Mouse (Mus musculus) olfactory bulb, adult 2 months (tissue): ENCODE data around the gene Lsm10. TPM values are rescaled to one million over a fixed set of nuclear protein-coding genes. Genes with fewer than 3 reads are reported as not detected.

ENCODE experiments used
- H3K27ac ChIP-seq: fragments of 200-500 bp; 2 replicates; pipeline ENCODE4 v1.5.1; 2012; ENCODE audit warnings: low read depth, low read length; ENCODE audit not compliant: insufficient read depth
- H3K4me1 ChIP-seq: fragments of 200-500 bp; 2 replicates; pipeline ENCODE4 v1.6.1; 2012; ENCODE audit warnings: low read length; ENCODE audit not compliant: control insufficient read depth, insufficient read depth
- H3K4me3 ChIP-seq: fragments of 200-500 bp; 2 replicates; pipeline ENCODE4 v1.5.1; 2012; ENCODE audit warnings: mild to moderate bottlenecking, low read depth, low read length, moderate library complexity; ENCODE audit not compliant: insufficient read depth
- CTCF ChIP-seq: fragments of 200-500 bp; IDR thresholded peaks from 2 replicates; pipeline ENCODE4 v1.5.1; 2012; ENCODE audit warnings: low read depth, mild to moderate bottlenecking, low read length, moderate library complexity; ENCODE audit not compliant: insufficient read depth
- POLR2A ChIP-seq: fragments of 200-500 bp; IDR thresholded peaks from 2 replicates; pipeline ENCODE4 v1.6.1; 2012; ENCODE audit warnings: mild to moderate bottlenecking, low read depth, low read length, moderate library complexity; ENCODE audit not compliant: insufficient read depth
- WGBS: fragments of 180-500 bp; shearing (Covaris S2); methylation state at CpG from one replicate; pipeline ENCODE4 v1.1.7; 2018; 5-methylcytosine and 5-hydroxymethylcytosine counted together
- polyA plus RNA-seq: library from polyadenylated mRNA; stranded (reverse); fragments of >200 nt; gene quantifications from 2 replicates; pipeline ENCODE4 v1.2.4, GENCODE M21; 2012; ENCODE audit warnings: low replicate concordance; ENCODE audit not compliant: missing spikeins, insufficient read depth, insufficient read length

Gene Lsm10
- polyA plus RNA-seq, 1 experiment: not detected

DNA sequence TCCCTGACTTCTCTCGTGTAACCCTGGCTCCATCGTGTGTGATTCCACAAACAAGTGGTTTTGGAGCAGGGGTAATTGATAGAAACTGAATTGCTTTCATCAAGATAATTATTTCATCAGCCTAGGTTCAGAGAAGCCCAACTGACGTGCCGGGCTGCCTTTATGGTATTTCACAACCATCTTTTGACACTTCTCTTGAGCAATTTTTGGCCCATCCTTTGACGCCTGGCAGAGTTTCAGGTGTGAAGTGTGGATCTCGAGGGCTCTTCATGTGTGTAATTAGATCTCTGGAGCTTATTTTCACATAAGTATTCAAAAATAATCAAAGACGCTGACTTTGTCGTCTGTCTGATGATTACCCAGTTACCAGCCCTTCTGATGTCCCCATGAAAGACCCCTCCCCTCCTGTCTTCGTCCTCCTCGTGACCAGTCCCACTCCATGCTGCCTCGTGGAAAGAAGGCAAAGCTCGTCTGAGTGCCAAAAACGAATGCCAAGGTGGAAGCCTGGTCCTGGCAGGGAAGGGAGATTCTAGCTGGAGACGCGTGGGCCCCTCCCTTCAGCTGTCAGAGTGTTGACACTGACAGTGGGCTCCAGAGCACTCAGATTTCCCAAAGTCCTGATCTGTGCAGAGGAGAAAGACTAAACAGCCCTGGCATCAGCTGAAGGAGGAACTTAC is 28.9 kb upstream of the Lsm10 start:
- TF ChIP-seq CTCF (no peak), POLR2A (no peak)
- WGBS: 55% methylated on average over 15 of the region's 15 CpGs
- no peak overlapping the region for H3K4me3 ChIP-seq
- no peak overlapping the region for H3K27ac ChIP-seq
- H3K4me1 ChIP-seq: no peaks in the 10 kb centered on the region

DNA sequence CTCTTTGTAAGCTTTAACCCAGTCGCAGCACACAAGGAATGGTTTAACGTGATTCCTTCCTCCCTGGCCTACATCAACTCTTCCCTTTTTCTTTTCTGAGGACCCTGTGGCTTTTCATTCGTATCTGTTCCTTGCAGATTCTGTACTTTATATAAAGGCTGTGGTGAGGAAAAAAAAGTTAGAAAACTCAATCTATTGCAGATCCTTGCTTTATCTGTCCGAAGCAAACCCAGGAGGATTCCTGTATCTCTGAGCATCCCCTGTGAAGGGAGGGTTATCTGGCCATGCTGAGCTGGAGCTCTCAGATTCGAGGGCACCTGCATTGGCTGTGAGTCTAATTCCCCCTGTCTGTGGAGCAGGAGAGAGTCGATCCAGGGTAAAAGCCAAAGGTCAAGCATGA is 27.6 kb upstream of the Lsm10 start:
- Histone ChIP-seq H3K4me1 (no peaks in the 10 kb centered on the region), H3K4me3 (no peak overlapping the region), H3K27ac (no peak overlapping the region)
- 86% methylated on average over 6 of the region's 6 CpGs for WGBS
- TF ChIP-seq CTCF (no peak), POLR2A (no peak)

DNA sequence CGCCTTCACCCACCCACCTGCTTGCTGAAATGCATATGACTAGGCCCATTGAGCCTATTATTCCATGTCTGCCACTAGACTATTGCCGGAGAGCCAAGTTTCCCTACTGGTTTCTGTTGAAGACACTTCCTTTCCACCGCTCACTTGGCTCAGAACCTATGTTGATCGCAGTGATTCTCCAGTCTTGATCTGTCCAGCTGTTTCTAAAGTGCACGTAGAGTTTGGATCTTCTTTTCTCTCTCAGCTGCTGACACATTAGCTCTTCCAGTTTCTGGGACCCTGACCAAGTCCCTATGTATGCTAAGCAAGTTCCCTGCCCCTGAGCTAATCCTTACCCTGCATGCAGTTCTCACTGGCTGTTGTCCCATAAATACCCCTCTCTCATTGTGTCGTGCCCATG is 18.6 kb upstream of the Lsm10 start:
- H3K4me1 ChIP-seq: peaks cover 3% of the 10 kb centered on the region
- TF ChIP-seq CTCF (no peak), POLR2A (no peak)
- 76% methylated on average over 6 of the region's 6 CpGs for WGBS
- H3K27ac ChIP-seq: no peak overlapping the region
- no peak overlapping the region for H3K4me3 ChIP-seq

DNA sequence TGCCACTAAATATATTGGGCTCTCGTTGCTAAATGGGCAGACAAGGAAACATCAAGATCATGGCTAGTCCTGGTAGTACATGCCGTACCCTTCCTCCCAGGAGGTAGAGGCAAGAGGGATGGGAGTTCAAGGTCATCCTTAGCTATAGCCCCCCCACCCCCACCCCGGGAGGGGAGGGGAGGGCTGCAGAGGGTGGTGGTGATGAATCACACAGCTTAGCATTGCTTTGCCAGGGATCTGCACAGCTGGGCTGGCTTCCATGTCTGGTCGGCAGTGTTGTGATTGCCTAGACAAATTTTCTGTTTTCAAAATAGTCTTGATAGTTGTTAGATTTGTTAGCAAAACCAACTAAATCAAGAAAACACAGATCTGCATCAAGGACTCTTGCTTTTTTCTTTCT is 17.2 kb upstream of the Lsm10 start:
- Histone ChIP-seq H3K27ac (no peak overlapping the region), H3K4me3 (no peak overlapping the region), H3K4me1 (peaks cover 3% of the 10 kb centered on the region)
- no peak for TF ChIP-seq POLR2A
- no peak for TF ChIP-seq CTCF
- 45% methylated on average over 4 of the region's 4 CpGs for WGBS

DNA sequence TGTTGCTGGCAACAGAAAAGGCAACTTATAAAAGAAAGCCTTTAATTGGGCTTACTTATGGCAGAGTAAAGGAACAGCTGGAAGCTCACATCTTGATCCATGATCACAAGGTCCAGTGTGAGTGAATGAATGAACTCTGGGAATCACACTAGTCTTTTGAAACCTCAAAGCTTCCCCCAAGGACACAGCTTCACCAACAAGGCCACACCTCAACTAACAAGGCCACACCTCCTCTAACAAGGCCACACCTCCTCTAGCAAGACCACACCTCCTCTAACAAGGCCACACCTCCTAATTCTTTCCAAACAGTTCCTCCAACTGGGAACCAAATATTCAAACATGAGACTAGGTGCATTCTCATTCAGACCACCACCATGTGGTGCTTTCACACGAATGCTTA is 14.8 kb upstream of the Lsm10 start:
- H3K4me3 ChIP-seq: no peak overlapping the region
- 89% methylated on average over 1 of the region's 1 CpGs for WGBS
- TF ChIP-seq CTCF (no peak), POLR2A (no peak)
- peaks cover 5% of the 10 kb centered on the region for H3K4me1 ChIP-seq
- H3K27ac ChIP-seq: no peak overlapping the region

DNA sequence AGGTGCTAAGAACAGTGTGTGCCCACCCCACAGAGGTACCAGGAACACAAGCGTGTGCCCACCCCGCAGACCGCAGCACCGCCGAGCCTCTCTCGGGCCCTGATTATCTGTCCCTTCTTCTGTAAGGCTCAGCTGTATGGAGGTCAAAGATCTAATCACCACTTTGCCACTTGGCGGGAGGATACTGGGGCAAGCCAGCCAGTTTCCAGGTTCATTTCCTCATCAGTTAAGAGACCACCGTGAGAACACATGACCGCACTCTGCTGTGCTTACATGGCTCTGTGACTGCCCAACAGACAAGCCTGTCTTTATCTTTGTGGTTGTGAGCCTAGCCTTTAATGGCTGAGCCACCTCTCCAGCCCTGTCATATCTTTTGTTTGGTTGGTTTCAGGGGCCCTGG is 13.4 kb upstream of the Lsm10 start:
- WGBS: 94% methylated on average over 9 of the region's 9 CpGs

DNA sequence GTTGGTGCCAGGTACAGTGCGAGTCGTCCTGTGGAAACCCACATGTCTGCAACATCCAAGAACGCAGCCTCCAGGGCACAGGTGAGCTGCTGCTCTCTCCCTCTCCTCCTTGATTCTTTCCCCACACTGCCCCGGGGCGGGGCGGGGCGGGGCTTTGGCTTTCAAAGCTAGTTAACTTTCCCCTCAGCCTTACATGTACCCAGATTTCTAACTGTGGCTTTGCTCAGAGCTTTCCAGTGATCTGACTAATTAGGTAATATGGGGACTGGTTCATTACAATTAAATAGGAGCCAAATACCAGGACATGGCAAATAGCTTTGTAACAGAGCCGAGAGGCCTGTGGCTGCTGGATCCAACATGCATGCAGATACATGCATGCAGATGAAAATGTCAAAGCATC is 12.0 kb upstream of the Lsm10 start:
- no peak for TF ChIP-seq CTCF
- TF ChIP-seq POLR2A: no peak
- Histone ChIP-seq H3K4me3 (no peak overlapping the region), H3K4me1 (0 out of 2 replicates have a peak, but pooled peaks cover 2% of the 10 kb centered on the region), H3K27ac (no peak overlapping the region)
- 73% methylated on average over 8 of the region's 8 CpGs for WGBS

More for the DNA sequence above, 13.4 kb upstream of the Lsm10 start:
- no peak overlapping the region for H3K4me3 ChIP-seq
- peaks cover 5% of the 10 kb centered on the region for H3K4me1 ChIP-seq
- no peak overlapping the region for H3K27ac ChIP-seq
- TF ChIP-seq POLR2A: no peak
- TF ChIP-seq CTCF: no peak

DNA sequence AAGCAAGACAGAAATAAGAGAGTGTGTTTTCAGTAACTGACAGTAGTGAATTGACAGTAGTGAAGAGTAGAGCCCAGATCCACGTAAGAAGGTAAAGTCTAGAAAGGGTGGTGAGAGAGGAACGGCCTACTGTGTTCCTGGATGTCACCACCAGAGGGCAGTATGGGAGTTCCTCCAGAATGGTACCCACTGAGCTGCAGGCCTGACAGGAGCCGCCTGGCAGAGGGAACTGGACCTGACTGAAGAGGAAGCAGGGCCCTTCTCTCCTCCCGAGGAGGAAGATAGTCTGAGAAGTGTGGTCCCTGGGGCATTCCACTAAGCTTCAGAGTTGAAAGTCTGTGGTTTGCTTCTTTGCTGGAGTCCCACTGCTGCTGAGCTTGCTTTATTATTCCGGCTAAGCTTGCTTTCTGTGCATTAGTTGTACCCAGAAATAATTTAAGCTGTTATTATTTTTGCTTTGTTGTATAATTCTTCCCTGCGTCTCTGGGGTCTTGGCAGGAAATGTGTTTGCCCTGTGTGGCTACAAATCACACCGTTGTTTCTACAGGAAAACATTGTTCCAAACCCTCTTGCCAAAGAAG is 10.3 kb upstream of the Lsm10 start:
- 18% methylated on average over 7 of the region's 7 CpGs for WGBS
- TF ChIP-seq CTCF (peak; percentile 60), POLR2A (no peak)
- Histone ChIP-seq H3K4me1 (0 out of 2 replicates have a peak, but pooled peaks cover 2% of the 10 kb centered on the region), H3K4me3 (no peak overlapping the region), H3K27ac (no peak overlapping the region)

DNA sequence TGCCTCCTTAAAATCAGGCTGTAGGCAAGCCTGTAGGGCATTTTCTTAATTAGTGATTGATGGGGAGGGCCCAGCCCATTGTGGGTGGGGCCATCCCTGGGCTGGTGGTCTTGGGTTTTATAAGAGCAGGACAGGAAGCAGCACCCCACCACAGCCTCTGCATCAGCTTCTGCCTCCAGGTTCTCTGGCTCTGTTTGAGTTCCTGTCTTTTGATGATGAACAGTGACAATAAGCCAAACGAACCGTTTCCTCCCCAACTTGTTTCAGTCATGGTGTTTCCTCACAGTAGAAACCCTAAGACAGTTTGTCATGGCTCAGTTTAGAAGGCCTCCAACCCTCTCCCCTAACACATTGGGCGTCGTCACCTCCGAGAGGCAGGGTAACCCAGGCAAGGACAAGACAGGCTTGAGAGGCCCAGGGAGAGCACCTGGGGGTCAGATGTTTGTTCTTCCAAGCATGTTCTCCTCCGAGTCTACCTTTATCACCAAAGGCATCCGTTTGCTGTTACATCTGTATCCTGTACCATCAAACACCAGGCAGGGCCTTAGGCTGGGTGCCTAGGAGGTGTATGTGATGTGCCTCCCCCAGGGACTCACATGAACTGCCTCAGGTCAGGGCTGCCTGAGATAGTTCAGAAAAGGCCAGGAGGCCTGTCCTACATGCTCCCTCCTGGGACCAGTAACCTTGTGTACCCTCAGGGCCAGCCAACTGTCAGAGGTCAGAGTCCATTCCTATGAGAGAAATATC is 6.1 kb upstream of the Lsm10 start:
- H3K4me1 ChIP-seq: 0 out of 2 replicates have a peak, but pooled peaks cover 2% of the 10 kb centered on the region
- no peak overlapping the region for H3K27ac ChIP-seq
- WGBS: 83% methylated on average over 7 of the region's 7 CpGs
- H3K4me3 ChIP-seq: no peak overlapping the region
- TF ChIP-seq CTCF (no peak), POLR2A (no peak)
